Mouse (Mus musculus) megakaryocyte-erythroid progenitor cell, adult 5-6 weeks (primary cell): ENCODE measurements around the gene Gm13199. TPM values are rescaled to one million over a fixed set of nuclear protein-coding genes. Genes with fewer than 3 reads are reported as not detected.
A peak's percentile ranks its signal among the peaks of the same experiment; 100 is the strongest.

Experiments
- ATAC-seq: replicated peaks from 2 replicates; pipeline ENCODE4 v1.8.0; 2016; ENCODE audit warnings: mild to moderate bottlenecking, inconsistent platforms; ENCODE audit not compliant: severe bottlenecking, poor library complexity, low FRiP score, low TSS enrichment
- total RNA-seq, 2 experiments: library from RNA; stranded (forward) in 1 of 2; stranded (reverse) in 1 of 2; fragments of 200-1000, 215-1000 nt in 1 of 2; fragments of >200 nt in 1 of 2; fragmentation: Nextera tagmentation in 1 of 2; gene quantifications; 2 replicates each; pipeline ENCODE4 v1.2.3; 2014 to 2017

The Gm13199 gene
- total RNA-seq (2014; fragmentation: Nextera tagmentation) = not detected in 2 replicates
- not detected in 2 replicates for total RNA-seq (2017)

GRCm38 (mm10) chr2:5862834-5863233, at the start of gene Gm13199:
Gene Gm13199, minus strand, starts transcription at chr2:5862934.
- ATAC-seq = no peak

DNA sequence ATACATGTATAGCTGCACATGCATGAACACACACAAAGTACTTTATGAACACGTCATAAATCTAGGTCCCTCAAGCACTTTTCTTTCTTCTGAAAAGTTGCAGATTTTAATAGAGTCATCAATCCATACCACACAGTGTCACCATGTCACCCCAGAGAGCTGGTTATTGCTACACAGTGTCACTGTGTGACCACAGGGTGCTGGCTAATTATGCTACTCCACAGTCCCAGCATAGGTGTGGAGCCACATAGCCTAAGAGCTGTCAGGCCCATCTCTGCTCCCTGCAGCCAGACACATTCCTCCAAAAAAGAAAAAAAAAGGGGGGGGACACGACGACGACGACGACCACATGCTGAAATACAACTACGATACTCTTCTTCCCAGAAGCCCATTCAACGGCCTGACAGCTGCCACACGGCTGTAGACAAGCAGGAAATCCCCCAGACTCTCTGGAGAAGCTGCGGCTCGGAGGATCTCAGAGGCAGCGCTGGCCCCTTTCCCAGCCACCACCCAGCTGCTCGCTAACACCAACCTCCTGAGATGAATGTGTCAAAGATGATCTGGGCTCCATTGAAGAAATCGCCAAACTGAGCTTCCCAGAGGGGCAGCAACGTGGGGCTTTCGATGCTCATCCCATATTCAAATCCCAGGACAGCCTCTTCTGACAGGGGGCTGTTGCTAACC, 48.7 kb upstream of the Gm13199 start:
- ATAC-seq = no peak

DNA sequence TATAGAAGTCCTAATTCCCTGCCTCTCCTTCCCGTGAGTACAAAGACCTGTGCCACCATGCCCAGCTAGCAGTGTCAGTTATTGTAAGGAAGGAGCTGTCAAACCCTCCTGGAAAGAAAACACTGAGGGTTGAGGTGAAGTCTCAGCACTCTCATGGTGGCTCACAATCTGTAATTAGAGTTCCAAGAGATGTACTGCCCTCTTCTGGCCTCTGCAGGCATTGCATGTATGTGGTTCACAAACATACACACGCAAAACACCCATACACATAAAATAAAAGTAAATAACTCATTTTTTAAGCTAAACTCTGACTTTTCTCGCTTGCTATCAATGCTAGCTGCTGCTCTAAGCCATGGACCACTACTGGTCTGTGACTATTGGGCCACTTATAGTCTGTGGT, 43.9 kb upstream of the Gm13199 start:
- ATAC-seq = peak; percentile 81

DNA sequence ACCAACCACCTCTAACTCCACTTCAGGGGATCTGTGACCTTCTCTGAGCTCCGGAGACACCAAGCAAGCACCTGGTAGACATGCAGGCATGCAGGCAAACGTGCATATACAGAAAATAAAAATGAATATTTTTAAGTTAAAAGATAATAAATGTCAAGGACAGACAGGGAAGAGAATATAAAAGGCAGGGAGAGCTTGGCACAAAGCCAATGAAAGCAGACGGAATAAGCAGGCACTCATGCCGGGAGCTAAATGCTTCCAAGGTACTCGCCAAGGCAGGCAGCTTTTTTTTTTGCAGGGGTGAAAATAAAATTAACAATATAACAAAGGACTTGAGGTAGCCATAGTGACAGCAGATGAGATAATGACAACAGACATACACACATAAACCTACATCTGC, 43.4 kb upstream of the Gm13199 start:
- ATAC-seq = no peak

DNA sequence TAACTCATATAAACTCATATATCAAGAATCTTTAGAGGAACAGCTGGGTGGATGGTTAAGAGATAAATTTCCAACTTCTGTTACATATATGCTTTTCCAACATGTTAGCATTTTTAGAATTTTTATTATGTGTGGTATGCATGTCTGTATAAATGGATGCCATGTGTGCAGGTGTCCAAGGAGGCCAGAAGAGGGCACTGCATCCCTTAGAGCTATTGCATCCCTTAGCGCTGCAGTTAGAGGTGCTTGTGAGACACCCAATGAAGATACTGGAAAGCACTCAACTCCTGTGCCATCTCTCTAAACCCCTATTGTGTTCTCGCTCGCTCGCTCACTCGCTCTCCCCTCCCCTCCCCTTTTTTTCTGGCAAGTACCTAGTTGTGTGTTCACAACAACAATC, 37.4 kb upstream of the Gm13199 start:
- peak; percentile 83 for ATAC-seq

DNA sequence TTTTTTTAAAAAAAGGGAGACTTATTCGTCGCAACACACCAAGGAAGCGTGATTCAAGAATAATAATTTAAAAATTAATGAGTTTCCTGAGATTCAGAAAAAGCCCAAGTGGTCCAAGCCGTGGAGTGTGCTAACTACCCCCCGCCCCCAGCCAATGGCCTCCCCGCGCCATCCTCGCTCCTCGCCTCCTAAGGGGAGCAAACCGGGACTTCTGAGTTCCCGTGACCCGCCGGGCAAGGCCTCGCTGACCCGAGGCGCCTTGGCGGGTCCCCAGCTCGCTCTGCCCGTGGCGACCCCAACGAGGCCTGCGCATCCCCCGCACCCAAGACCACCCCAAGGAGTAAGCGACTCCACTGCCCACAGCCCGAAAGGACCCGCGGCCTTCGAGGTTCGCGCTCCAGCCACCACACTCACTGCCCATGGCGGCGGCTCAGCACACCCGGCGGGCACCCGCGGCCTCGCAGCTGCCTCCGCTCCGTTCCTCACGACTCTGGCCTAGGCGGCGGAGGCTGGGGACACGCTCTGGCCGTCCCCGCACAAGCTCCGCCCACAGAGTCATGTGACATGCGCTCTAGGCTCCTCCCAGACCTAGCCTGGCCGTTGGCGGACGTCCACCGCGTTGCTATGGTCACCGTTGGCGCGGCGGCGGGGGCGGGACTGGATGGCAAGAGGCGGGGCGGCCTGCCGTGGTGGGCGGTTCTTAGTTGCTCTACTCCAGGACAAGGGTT, 32.3 kb upstream of the Gm13199 start, which contains the start of gene Sec61a2:
Gene Sec61a2, minus strand, starts transcription at position 590 of the 728 bp plus-strand sequence.
- ATAC-seq = peak; percentile 96

GRCm38 (mm10) chr2:5894296-5894695, 31.6 kb upstream of the Gm13199 start:
- ATAC-seq = no peak

- no peak for ATAC-seq
Observed at GRCm38 (mm10) chr2:5889412-5889811, 26.7 kb upstream of the Gm13199 start.

- ATAC-seq = no peak
Observed at GRCm38 (mm10) chr2:5888865-5889264, 26.1 kb upstream of the Gm13199 start.

DNA sequence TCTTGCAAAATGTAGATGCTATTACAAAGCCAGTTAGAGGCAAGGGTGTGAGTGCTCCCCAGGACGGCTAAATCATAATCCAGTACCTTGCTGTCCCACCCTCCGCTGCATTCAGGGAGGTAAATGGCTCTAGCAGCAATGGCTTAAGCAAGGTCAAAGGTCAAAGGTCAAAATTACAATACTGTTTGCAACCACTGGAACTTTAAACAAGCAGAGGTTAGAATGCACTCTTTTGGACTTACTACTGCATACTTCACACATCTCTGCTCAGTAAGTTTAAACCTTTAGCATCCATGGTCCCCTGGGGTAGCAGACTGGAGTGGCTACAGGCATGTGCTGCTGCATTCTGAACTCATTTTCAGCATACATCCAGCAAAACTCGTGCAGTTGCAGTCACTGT, 14.7 kb upstream of the Gm13199 start:
- no peak for ATAC-seq

DNA sequence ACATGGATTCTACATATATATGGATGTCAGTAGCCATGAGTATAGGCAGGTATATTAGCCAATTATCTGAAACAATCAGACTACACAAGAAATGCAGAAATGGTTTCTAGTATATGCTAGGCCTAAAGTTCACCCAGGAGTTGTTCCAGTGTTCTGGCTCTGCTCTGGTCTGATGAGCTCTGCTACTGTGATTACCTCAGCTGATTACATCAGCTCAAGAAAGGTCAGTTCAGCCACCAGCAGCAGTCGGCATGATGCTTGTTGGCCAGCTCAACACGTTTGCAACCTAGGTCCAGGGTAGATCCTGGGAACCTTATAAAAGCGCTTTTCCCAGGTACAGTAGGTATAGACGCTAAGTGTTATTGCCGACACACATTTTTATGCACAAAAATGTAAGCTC, 7.0 kb upstream of the Gm13199 start:
- no peak for ATAC-seq

GRCm38 (mm10) chr2:5867681-5868080, 4.9 kb upstream of the Gm13199 start:
- ATAC-seq = no peak

DNA sequence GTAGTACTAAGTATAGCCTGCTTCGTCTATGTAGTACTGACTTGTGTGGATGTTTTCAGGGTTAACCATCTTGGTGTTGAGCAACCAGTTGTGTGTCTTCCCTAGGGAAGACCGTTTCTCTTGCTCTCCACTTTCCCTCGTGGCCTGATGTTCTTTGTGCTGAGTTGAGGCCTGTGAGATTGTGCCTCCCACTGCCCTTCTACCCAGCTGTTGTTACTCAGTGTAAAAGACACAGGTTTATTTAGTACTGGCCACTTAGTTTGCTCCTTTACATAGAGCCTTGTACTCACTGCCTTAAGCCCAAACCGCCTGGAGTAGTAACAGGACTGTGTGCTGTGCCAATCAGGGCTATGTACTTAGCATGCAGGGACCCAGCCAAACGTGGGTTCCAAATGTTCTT, 10.9 kb downstream of the Gm13199 start:
- no peak for ATAC-seq

DNA sequence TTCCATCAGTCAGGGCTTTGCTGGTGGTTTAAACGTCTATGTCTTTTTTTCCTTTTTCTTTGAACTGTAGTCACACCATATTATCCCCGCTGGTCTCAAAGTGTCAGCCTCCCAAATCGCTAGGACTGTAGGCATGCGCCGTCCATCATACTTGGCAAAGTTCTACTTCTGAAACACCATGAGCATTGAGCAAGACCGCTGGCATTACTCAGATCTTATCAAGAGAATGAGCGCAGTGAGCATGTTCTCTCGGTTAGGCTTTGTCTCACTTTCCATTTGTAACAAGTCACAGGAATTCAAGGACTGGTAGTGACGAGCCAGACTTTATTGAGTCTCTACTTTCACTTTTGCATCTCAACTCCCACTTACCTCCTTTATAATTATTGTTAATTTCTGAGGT, 11.6 kb downstream of the Gm13199 start:
- no peak for ATAC-seq

- ATAC-seq = no peak
Observed at GRCm38 (mm10) chr2:5845826-5846225, 16.9 kb downstream of the Gm13199 start.

GRCm38 (mm10) chr2:5844873-5845631, 17.7 kb downstream of the Gm13199 start, which contains the start of the genes Nudt5 and Cdc123:
Gene Nudt5, plus strand, starts transcription at chr2:5845019.
Gene Cdc123, minus strand, starts transcription at chr2:5845164.
- peak; percentile 98 for ATAC-seq

GRCm38 (mm10) chr2:5844181-5844872, 18.4 kb downstream of the Gm13199 start:
- ATAC-seq = peak; percentile 48

GRCm38 (mm10) chr2:5840815-5841214, 21.9 kb downstream of the Gm13199 start:
- no peak for ATAC-seq

DNA sequence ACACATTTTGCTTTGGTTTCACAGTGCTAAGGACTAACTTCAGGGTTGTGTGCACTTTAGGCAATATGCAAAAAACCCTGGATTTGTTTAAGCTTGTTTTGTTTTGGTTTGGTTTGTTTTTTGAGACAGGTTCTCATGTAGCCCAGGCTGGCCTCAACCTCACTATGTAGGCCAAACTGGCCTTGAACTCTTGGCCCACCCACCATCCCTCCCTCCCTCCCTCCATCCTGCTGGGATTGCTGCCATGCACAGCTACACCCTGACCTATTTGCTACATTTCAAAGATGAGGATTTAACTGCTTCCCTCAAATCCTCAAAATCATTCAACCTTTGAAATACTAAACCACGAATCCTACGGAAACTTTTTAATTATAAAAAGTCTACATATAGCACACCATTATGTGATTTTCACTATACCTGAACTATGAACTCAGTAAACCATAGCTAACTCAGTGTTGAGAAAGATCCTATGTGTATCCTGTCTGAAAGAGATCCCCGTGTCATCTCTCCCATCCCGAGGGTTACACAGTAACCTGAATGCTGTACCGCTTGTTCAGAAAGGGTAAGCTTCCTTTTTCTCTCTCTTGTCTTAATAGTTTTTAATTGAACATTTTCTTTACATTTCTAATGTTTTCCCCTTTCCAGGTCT, 37.3 kb downstream of the Gm13199 start:
- ATAC-seq = no peak
